Mouse (Mus musculus) forebrain, embryonic 15.5 days (tissue): ENCODE measurements around the gene Gm8773. TPM values are rescaled to one million over a fixed set of nuclear protein-coding genes. Genes with fewer than 3 reads are reported as not detected.

Experiments
- ATAC-seq: fragments of 200-750 bp; cut with Nextera tagmentation; replicated peaks from 2 replicates; pipeline ENCODE4 v1.8.0; 2017; ENCODE audit warnings: mild to moderate bottlenecking, moderate TSS enrichment, moderate library complexity
- H3K27ac ChIP-seq: fragments of 300-500 bp; sonication (generic); replicated peaks from 2 replicates; pipeline ENCODE4 v1.5.1; 2015; ENCODE audit warnings: mild to moderate bottlenecking, inconsistent platforms
- H3K27me3 ChIP-seq: fragments of 300-500 bp; sonication (generic); 2 replicates; pipeline ENCODE4 v1.6.1; 2015; ENCODE audit warnings: inconsistent platforms
- H3K36me3 ChIP-seq: fragments of 300-500 bp; sonication (generic); 2 replicates; pipeline ENCODE4 v1.6.1; 2015; ENCODE audit warnings: mild to moderate bottlenecking, inconsistent platforms
- H3K4me1 ChIP-seq: fragments of 300-500 bp; sonication (generic); 2 replicates; pipeline ENCODE4 v1.6.1; 2015; ENCODE audit warnings: inconsistent platforms
- H3K4me2 ChIP-seq: fragments of 300-500 bp; sonication (generic); replicated peaks from 2 replicates; pipeline ENCODE4 v1.6.1; 2015; ENCODE audit warnings: mild to moderate bottlenecking, inconsistent platforms
- H3K4me3 ChIP-seq: fragments of 300-500 bp; sonication (generic); 2 replicates; pipeline ENCODE4 v1.5.1; 2015; ENCODE audit warnings: mild to moderate bottlenecking, inconsistent platforms
- H3K9ac ChIP-seq: fragments of 300-500 bp; sonication (generic); replicated peaks from 2 replicates; pipeline ENCODE4 v1.6.1; 2015; ENCODE audit warnings: mild to moderate bottlenecking, inconsistent platforms
- H3K9me3 ChIP-seq: fragments of 300-500 bp; sonication (generic); 2 replicates; pipeline ENCODE4 v1.6.1; 2016; ENCODE audit warnings: inconsistent platforms
- WGBS: fragments of 180-500 bp; shearing (Covaris S2); methylation state at CpG from one replicate; pipeline ENCODE4 v1.1.7; 2015; ENCODE audit warnings: mixed read lengths; 5-methylcytosine and 5-hydroxymethylcytosine counted together
- polyA plus RNA-seq: library from polyadenylated mRNA; unstranded; fragments of >200 nt; fragmentation: Nextera tagmentation; extraction: Ambion mirVana; gene quantifications from 2 replicates; pipeline ENCODE4 v1.2.1, GENCODE M21; 2015

Gene Gm8773
- polyA plus RNA-seq, 1 experiment from 2014 or later, result 9.8 TPM

- Histone ChIP-seq H3K9ac (no peak overlapping the region), H3K36me3 (no peaks in the 10 kb centered on the region), H3K27ac (no peak overlapping the region), H3K4me3 (no peak overlapping the region), H3K9me3 (no peaks in the 10 kb centered on the region), H3K27me3 (no peaks in the 10 kb centered on the region), H3K4me2 (no peak overlapping the region), H3K4me1 (no peaks in the 10 kb centered on the region)
- 65% methylated on average over 4 of the region's 4 CpGs for WGBS
- ATAC-seq, result no peak
These were observed 44.7 kb downstream of the Gm8773 start for GRCm38 (mm10) chr5:5618329-5618728.

- Histone ChIP-seq H3K9me3 (no peaks in the 10 kb centered on the region), H3K9ac (no peak overlapping the region), H3K4me3 (no peak overlapping the region), H3K27ac (no peak overlapping the region), H3K36me3 (no peaks in the 10 kb centered on the region), H3K4me2 (no peak overlapping the region), H3K4me1 (no peaks in the 10 kb centered on the region), H3K27me3 (no peaks in the 10 kb centered on the region)
- no peak for ATAC-seq
- WGBS, result 85% methylated on average over 3 of the region's 3 CpGs
These were observed 51.9 kb downstream of the Gm8773 start for GRCm38 (mm10) chr5:5625491-5625890.

Other genes starting within 250 kb of the Gm8773 start
- 32.3 and 34.4 TPM in 2 replicates for gene Cdk14, start 153.5 kb upstream of the Gm8773 start, polyA plus RNA-seq
- not detected in 2 replicates for gene 1700015F17Rik, start 94.7 kb upstream of the Gm8773 start, polyA plus RNA-seq
- 18.2 and 19.8 TPM in 2 replicates for gene Cldn12, start 58.8 kb upstream of the Gm8773 start, polyA plus RNA-seq
- gene Gtpbp10, start 14.3 kb upstream of the Gm8773 start, polyA plus RNA-seq, result 23.7 and 27.9 TPM in 2 replicates
- 6.7 and 8.2 TPM in 2 replicates for gene Cfap69, start 90.4 kb downstream of the Gm8773 start, polyA plus RNA-seq
- 5.0 and 5.2 TPM in 2 replicates for gene Steap2, start 120.8 kb downstream of the Gm8773 start, polyA plus RNA-seq
- 1.9 and 2.8 TPM in 2 replicates for gene Steap1, start 175.5 kb downstream of the Gm8773 start, polyA plus RNA-seq